Mouse (Mus musculus): ENCODE measurements around the gene Mthfd1l.

Gene Mthfd1l

GRCm38 (mm10) chr10:4105676-4106528, 133.0 kb downstream of the Mthfd1l start:
- H3K36me3 ChIP-seq (ENCODE audit: insufficient read depth, low read length) = peaks cover 38% of the 10 kb centered on the region
- peak overlapping the region; percentile 69 for H3K4me3 ChIP-seq (replicated peaks; ENCODE audit: low read length)
- TF ChIP-seq POU5F1 (IDR thresholded peaks at IDR 0.05; ENCODE audit: borderline replicate concordance, low read length) (no peak), CTCF (conservative IDR thresholded peaks at IDR 0.05; ENCODE audit: low read length) (0 out of 2 replicates have a peak, but pooled peaks have one; percentile 5), NANOG (IDR thresholded peaks at IDR 0.05; ENCODE audit: borderline replicate concordance, low read length) (peak; percentile 46; the same call in 1 of the 2 replicates)
- no peaks in the 10 kb centered on the region for H3K27me3 ChIP-seq (ENCODE audit: insufficient read depth, low read length)
- no peaks in the 10 kb centered on the region for H3K9me3 ChIP-seq (ENCODE audit: low read length)
- H3K4me1 ChIP-seq (replicated peaks; ENCODE audit: low read depth, low read length) = peaks cover 79% of the 10 kb centered on the region

- Histone ChIP-seq H3K36me3 (ENCODE audit: insufficient read depth, low read length) (peaks cover 37% of the 10 kb centered on the region), H3K4me1 (replicated peaks; ENCODE audit: low read depth, low read length) (peaks cover 91% of the 10 kb centered on the region), H3K4me3 (replicated peaks; ENCODE audit: low read length) (peak overlapping the region; percentile 49), H3K27me3 (ENCODE audit: insufficient read depth, low read length) (no peaks in the 10 kb centered on the region), H3K9me3 (ENCODE audit: low read length) (no peaks in the 10 kb centered on the region)
- TF ChIP-seq POU5F1 (IDR thresholded peaks at IDR 0.05; ENCODE audit: borderline replicate concordance, low read length) (no peak), NANOG (IDR thresholded peaks at IDR 0.05; ENCODE audit: borderline replicate concordance, low read length) (peak; percentile 21; the same call in 1 of the 2 replicates), CTCF (conservative IDR thresholded peaks at IDR 0.05; ENCODE audit: low read length) (no peak)
These were observed 134.9 kb downstream of the Mthfd1l start for GRCm38 (mm10) chr10:4107661-4108338.

- no peaks in the 10 kb centered on the region for H3K9me3 ChIP-seq (ENCODE audit: low read length)
- peak overlapping the region; percentile 49 for H3K4me3 ChIP-seq (replicated peaks; ENCODE audit: low read length)
- peaks cover 35% of the 10 kb centered on the region for H3K36me3 ChIP-seq (ENCODE audit: insufficient read depth, low read length)
- H3K27me3 ChIP-seq (ENCODE audit: insufficient read depth, low read length) = no peaks in the 10 kb centered on the region
- TF ChIP-seq CTCF (conservative IDR thresholded peaks at IDR 0.05; ENCODE audit: low read length) (no peak), NANOG (IDR thresholded peaks at IDR 0.05; ENCODE audit: borderline replicate concordance, low read length) (no peak), POU5F1 (IDR thresholded peaks at IDR 0.05; ENCODE audit: borderline replicate concordance, low read length) (no peak)
- peaks cover 91% of the 10 kb centered on the region for H3K4me1 ChIP-seq (replicated peaks; ENCODE audit: low read depth, low read length)
These were observed 135.5 kb downstream of the Mthfd1l start for GRCm38 (mm10) chr10:4108462-4108861.

GRCm38 (mm10) chr10:4111095-4111794, 138.3 kb downstream of the Mthfd1l start:
- TF ChIP-seq CTCF (conservative IDR thresholded peaks at IDR 0.05; ENCODE audit: low read length) = no peak
- TF ChIP-seq POU5F1 (IDR thresholded peaks at IDR 0.05; ENCODE audit: borderline replicate concordance, low read length) = no peak
- no peak for TF ChIP-seq NANOG (IDR thresholded peaks at IDR 0.05; ENCODE audit: borderline replicate concordance, low read length)
- peak overlapping the region; percentile 61 for H3K4me3 ChIP-seq (replicated peaks; ENCODE audit: low read length)
- peaks cover 42% of the 10 kb centered on the region for H3K36me3 ChIP-seq (ENCODE audit: insufficient read depth, low read length)
- peaks cover 80% of the 10 kb centered on the region for H3K4me1 ChIP-seq (replicated peaks; ENCODE audit: low read depth, low read length)
- H3K27me3 ChIP-seq (ENCODE audit: insufficient read depth, low read length) = no peaks in the 10 kb centered on the region
- H3K9me3 ChIP-seq (ENCODE audit: low read length) = no peaks in the 10 kb centered on the region

- H3K4me1 ChIP-seq (replicated peaks; ENCODE audit: low read depth, low read length) = peaks cover 80% of the 10 kb centered on the region
- peak overlapping the region; percentile 61 for H3K4me3 ChIP-seq (replicated peaks; ENCODE audit: low read length)
- TF ChIP-seq NANOG (IDR thresholded peaks at IDR 0.05; ENCODE audit: borderline replicate concordance, low read length) (no peak), CTCF (conservative IDR thresholded peaks at IDR 0.05; ENCODE audit: low read length) (no peak), POU5F1 (IDR thresholded peaks at IDR 0.05; ENCODE audit: borderline replicate concordance, low read length) (no peak)
- H3K9me3 ChIP-seq (ENCODE audit: low read length) = no peaks in the 10 kb centered on the region
- peaks cover 42% of the 10 kb centered on the region for H3K36me3 ChIP-seq (ENCODE audit: insufficient read depth, low read length)
- H3K27me3 ChIP-seq (ENCODE audit: insufficient read depth, low read length) = no peaks in the 10 kb centered on the region
These were observed 138.8 kb downstream of the Mthfd1l start for GRCm38 (mm10) chr10:4111795-4112139.

- Histone ChIP-seq H3K27me3 (ENCODE audit: insufficient read depth, low read length) (no peaks in the 10 kb centered on the region), H3K4me1 (replicated peaks; ENCODE audit: low read depth, low read length) (peaks cover 82% of the 10 kb centered on the region), H3K36me3 (ENCODE audit: insufficient read depth, low read length) (peaks cover 42% of the 10 kb centered on the region), H3K4me3 (replicated peaks; ENCODE audit: low read length) (no peak overlapping the region), H3K9me3 (ENCODE audit: low read length) (no peaks in the 10 kb centered on the region)
- no peak for TF ChIP-seq CTCF (conservative IDR thresholded peaks at IDR 0.05; ENCODE audit: low read length)
- TF ChIP-seq NANOG (IDR thresholded peaks at IDR 0.05; ENCODE audit: borderline replicate concordance, low read length) = no peak
- no peak for TF ChIP-seq POU5F1 (IDR thresholded peaks at IDR 0.05; ENCODE audit: borderline replicate concordance, low read length)
These were observed 139.9 kb downstream of the Mthfd1l start for GRCm38 (mm10) chr10:4112611-4113327.

GRCm38 (mm10) chr10:4113328-4113658, 140.4 kb downstream of the Mthfd1l start:
- Histone ChIP-seq H3K9me3 (ENCODE audit: low read length) (no peaks in the 10 kb centered on the region), H3K4me1 (replicated peaks; ENCODE audit: low read depth, low read length) (peaks cover 79% of the 10 kb centered on the region), H3K4me3 (replicated peaks; ENCODE audit: low read length) (no peak overlapping the region), H3K27me3 (ENCODE audit: insufficient read depth, low read length) (no peaks in the 10 kb centered on the region), H3K36me3 (ENCODE audit: insufficient read depth, low read length) (peaks cover 44% of the 10 kb centered on the region)
- TF ChIP-seq POU5F1 (IDR thresholded peaks at IDR 0.05; ENCODE audit: borderline replicate concordance, low read length) (no peak), CTCF (conservative IDR thresholded peaks at IDR 0.05; ENCODE audit: low read length) (no peak), NANOG (IDR thresholded peaks at IDR 0.05; ENCODE audit: borderline replicate concordance, low read length) (no peak)
